1 mouse cellular context compared by ENCODE assay signal in genomic region chr3:146736186-146736585, GRCm38 (mm10). TPM values are rescaled to one million over a fixed set of nuclear protein-coding genes. Genes with fewer than 3 reads are reported as not detected.
"Had no signal": no experiment of that assay in that cellular context is flagged by ENCODE, and none has a peak within 500 bp of the region (broad histone marks: within the 10 kb centered on the region; RNA-seq: fewer than 3 reads in every experiment).

No protein-coding gene starts in this region.

RNA-seq across cellular contexts. Expression of gene Samd13, which starts 50.8 kb away (rescaled TPM):
- polyA plus RNA-seq: liver, adult 2 months had no signal
